Mouse (Mus musculus): ENCODE measurements around the gene Snx27. TPM values are rescaled to one million over a fixed set of nuclear protein-coding genes. Genes with fewer than 3 reads are reported as not detected.

The Snx27 gene
- polyA plus RNA-seq, 1 experiment from 2014 or later, result 37.4 TPM

DNA sequence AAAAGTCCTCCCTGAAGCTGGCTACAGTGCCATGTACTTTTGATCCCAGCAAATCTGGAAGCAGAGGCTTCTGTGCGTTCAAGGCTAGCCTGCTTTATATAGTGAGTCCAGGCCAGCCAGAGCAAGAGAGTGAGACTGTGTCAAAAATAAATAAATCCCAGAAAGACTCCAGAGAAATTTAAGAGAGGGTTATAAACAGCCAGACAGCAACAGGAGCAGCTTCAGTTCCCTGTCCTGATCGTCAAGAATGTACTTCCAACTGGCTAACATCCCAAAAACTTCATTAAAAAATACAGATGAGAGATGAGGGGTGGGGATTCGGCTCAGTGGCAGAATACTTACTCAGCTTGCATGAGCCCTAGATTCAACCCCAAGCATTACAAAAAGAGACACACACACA lies 17.4 kb downstream of the Snx27 start:
- Histone ChIP-seq H3K9ac (no peak overlapping the region), H3K27ac (peak overlapping the region; percentile 67; the same call in 1 of the 2 replicates), H3K4me1 (no peaks in the 10 kb centered on the region; the same call in 1 of the 2 replicates), H3K36me3 (no peaks in the 10 kb centered on the region), H3K4me2 (0 out of 2 replicates have a peak overlapping the region, but pooled peaks have one; percentile 1), H3K27me3 (replicated peaks) (no peaks in the 10 kb centered on the region), H3K9me3 (no peaks in the 10 kb centered on the region), H3K4me3 (replicated peaks) (no peak overlapping the region)
- WGBS, result 25% methylated on average over 3 of the region's 3 CpGs
- ATAC-seq (ENCODE audit: insufficient read depth, low FRiP score, low read depth), result peak; percentile 27; the same call in 1 of the 2 replicates

DNA sequence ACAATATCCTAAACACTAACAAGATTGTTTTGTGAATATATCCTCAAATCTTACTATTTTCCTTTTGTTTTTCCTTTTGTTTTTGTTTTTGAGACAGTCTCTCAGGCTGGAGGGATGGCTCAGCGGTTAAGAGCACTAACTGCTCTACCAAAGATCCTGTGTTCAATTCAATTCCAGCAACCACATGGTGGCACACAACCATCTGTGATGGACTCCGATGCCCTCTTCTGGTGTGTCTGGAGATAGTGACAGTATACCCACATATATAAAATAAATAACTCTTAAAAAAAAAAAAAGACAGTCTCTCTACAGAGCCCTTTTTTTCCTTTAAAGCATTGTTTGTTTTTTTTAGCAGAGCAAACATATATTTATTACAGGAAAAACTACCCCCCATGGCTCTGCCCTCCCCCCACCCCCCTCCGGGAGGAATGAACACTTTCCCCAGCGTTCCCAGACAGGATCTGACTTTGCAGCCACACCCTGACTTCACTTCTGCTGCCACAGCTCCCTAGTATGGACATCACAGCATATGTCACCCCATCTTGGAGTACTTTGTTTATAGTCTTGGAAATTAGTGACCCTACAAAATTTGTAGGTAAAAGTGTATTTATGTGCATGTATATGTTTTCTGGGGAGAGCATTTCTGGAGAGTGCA lies 18.0 kb downstream of the Snx27 start:
- H3K4me1 ChIP-seq, result no peaks in the 10 kb centered on the region; the same call in 1 of the 2 replicates
- ATAC-seq (ENCODE audit: insufficient read depth, low FRiP score, low read depth), result no peak
- WGBS, result 65% methylated on average over 4 of the region's 4 CpGs
- no peaks in the 10 kb centered on the region for H3K27me3 ChIP-seq (replicated peaks)
- no peak overlapping the region for H3K9ac ChIP-seq
- no peak overlapping the region for H3K4me2 ChIP-seq
- peaks cover 1% of the 10 kb centered on the region; the same call in 1 of the 2 replicates for H3K36me3 ChIP-seq
- H3K27ac ChIP-seq, result 0 out of 2 replicates have a peak overlapping the region, but pooled peaks have one; percentile 67
- H3K4me3 ChIP-seq (replicated peaks), result no peak overlapping the region
- H3K9me3 ChIP-seq, result no peaks in the 10 kb centered on the region

DNA sequence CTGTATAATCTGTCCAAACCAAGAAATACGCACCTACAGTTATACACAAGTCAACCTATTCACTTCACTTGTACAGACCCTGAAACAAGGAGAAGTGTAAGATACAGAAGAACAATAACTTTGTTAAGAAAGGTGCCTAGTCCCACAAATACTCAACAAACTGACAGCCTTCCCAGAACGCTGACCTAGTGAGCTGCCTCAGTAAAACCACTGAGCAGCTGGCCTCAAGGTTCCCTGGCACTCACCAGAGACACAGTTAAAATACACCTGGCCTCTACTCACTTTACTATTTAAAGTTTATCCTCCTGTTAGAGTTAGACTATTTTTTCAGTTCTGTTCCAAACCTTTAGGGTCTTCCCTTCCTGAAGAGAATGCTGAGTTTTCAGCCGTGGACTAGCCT lies 19.4 kb downstream of the Snx27 start:
- H3K4me3 ChIP-seq (replicated peaks), result no peak overlapping the region
- H3K9me3 ChIP-seq, result no peaks in the 10 kb centered on the region
- H3K4me2 ChIP-seq, result no peak overlapping the region
- no peak overlapping the region for H3K9ac ChIP-seq
- H3K4me1 ChIP-seq, result no peaks in the 10 kb centered on the region; the same call in 1 of the 2 replicates
- no peaks in the 10 kb centered on the region for H3K27me3 ChIP-seq (replicated peaks)
- 63% methylated on average over 3 of the region's 3 CpGs for WGBS
- H3K36me3 ChIP-seq, result peaks cover 11% of the 10 kb centered on the region
- H3K27ac ChIP-seq, result no peak overlapping the region
- no peak for ATAC-seq (ENCODE audit: insufficient read depth, low FRiP score, low read depth)

DNA sequence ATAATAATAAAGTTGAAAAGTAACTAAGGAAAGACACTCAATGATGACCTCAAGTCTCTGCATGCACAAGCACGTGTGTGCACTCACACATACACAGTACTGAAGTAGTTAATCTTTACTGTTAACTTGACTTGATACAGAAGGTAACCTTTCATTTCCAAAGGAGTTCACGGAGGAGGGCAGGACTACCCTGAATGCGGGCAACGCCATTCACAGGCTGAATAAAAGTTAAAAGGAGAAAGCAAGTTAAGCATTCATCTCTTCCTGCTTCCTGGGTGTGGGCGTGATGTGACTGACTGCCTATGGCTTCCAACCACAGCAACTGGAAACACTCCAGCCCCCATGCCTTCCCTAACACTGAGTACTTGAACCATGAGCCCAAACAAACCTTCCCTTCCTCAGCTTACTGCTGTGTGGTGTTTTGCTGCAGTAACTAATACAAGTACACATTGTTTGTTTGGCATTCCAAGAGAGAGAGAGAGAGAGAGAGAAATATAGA lies 22.5 kb downstream of the Snx27 start:
- no peak for ATAC-seq (ENCODE audit: insufficient read depth, low FRiP score, low read depth)
- no peaks in the 10 kb centered on the region; the same call in 1 of the 2 replicates for H3K4me1 ChIP-seq
- H3K9ac ChIP-seq, result no peak overlapping the region
- H3K9me3 ChIP-seq, result no peaks in the 10 kb centered on the region
- no peak overlapping the region for H3K4me3 ChIP-seq (replicated peaks)
- WGBS, result 68% methylated on average over 5 of the region's 5 CpGs
- no peak overlapping the region for H3K27ac ChIP-seq
- no peak overlapping the region for H3K4me2 ChIP-seq
- H3K36me3 ChIP-seq, result peaks cover 11% of the 10 kb centered on the region
- no peaks in the 10 kb centered on the region for H3K27me3 ChIP-seq (replicated peaks)

DNA sequence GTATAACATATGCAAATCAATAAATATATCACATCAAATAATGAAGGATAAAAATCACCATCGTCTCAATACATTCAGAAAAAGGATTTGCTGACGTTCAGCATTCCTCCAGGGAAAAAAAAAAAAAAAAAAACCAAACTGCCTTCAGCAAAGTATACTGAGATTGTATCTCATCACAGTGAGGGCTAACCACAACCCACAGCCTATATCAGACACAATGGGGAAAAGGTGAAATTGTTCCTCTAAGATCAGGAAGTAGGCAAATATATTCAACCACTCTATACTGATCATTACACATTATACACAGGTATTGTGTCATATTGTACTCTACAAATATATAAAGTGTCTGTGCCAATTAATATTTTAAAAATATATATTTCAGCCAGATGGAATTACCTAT lies 33.5 kb downstream of the Snx27 start:
- WGBS, result 89% methylated on average over 2 of the region's 2 CpGs
- Histone ChIP-seq H3K4me2 (no peak overlapping the region), H3K9me3 (no peaks in the 10 kb centered on the region), H3K9ac (no peak overlapping the region), H3K4me3 (replicated peaks) (no peak overlapping the region), H3K4me1 (no peaks in the 10 kb centered on the region), H3K36me3 (no peaks in the 10 kb centered on the region), H3K27ac (no peak overlapping the region), H3K27me3 (replicated peaks) (no peaks in the 10 kb centered on the region)
- ATAC-seq (ENCODE audit: insufficient read depth, low FRiP score, low read depth), result no peak

DNA sequence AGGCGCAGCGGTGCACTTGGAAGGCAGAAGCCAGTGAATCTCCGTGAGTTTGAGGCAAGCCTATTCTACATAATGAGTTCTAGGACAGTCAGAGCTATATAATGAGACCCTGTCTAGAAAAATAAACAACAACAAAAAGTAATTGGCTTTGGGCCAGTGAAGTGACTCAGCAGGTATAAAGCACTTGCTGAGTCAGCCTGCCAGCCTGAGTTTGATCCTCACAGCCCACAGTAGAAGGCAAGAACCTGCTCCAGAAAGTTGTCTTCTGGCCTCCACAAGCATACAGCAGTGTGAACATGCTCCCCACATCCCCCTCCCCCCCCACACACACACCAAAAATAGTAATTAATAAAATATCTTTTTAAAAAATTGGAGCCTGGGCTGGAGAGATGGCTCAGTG lies 45.3 kb downstream of the Snx27 start:
- Histone ChIP-seq H3K36me3 (no peaks in the 10 kb centered on the region), H3K9ac (no peak overlapping the region), H3K9me3 (no peaks in the 10 kb centered on the region), H3K4me1 (no peaks in the 10 kb centered on the region), H3K4me3 (replicated peaks) (no peak overlapping the region), H3K27ac (no peak overlapping the region), H3K27me3 (replicated peaks) (no peaks in the 10 kb centered on the region), H3K4me2 (no peak overlapping the region)
- WGBS, result 89% methylated on average over 3 of the region's 3 CpGs
- no peak for ATAC-seq (ENCODE audit: insufficient read depth, low FRiP score, low read depth)

DNA sequence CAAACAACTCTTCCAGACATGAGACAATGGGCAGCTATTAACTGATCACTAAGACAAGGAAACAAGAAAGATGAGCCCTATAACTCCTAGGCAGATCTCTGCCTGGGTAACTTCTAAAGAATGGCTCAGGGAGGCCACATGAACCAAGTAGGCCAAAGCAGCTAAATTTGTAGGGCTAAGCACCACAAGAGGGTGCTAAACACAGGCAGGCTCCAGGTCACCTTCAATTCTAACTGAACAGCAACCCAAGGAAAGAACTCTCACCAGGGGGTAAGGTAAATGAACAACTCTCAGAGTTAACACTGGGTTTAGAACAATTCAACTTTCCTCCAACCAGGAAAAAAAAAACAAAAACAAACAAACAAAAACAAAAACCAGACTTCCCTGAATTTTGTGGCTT lies 48.5 kb downstream of the Snx27 start:
- H3K4me2 ChIP-seq, result no peak overlapping the region
- ATAC-seq (ENCODE audit: insufficient read depth, low FRiP score, low read depth), result no peak

DNA sequence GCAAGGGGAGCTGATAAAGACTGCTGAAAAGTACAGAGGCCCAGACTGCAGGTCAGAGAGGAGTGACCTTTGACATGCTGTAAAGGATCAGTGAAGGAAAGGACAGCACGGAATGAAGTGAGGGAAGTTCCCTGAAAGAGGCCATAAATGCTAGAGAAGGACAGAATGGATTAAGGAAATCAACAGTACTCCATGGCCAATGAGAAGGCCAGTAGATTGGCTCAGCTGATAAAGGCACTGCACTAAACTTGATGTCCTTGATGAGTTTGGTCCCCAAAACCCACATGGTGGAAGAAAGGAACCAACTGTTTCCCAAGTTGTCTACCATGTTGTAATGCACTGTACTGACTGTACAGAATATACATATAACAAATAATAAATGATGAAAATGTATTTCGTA lies 55.8 kb downstream of the Snx27 start:
- H3K27ac ChIP-seq, result no peak overlapping the region
- H3K36me3 ChIP-seq, result peaks cover 3% of the 10 kb centered on the region
- no peak overlapping the region for H3K9ac ChIP-seq
- H3K4me1 ChIP-seq, result no peaks in the 10 kb centered on the region
- H3K27me3 ChIP-seq (replicated peaks), result no peaks in the 10 kb centered on the region
- ATAC-seq (ENCODE audit: insufficient read depth, low FRiP score, low read depth), result no peak
- no peak overlapping the region for H3K4me2 ChIP-seq
- WGBS, result 59% methylated on average over 2 of the region's 2 CpGs
- H3K4me3 ChIP-seq (replicated peaks), result no peak overlapping the region
- no peaks in the 10 kb centered on the region for H3K9me3 ChIP-seq

More for the DNA sequence above, 48.5 kb downstream of the Snx27 start:
- Histone ChIP-seq H3K4me1 (no peaks in the 10 kb centered on the region), H3K9me3 (no peaks in the 10 kb centered on the region), H3K9ac (no peak overlapping the region), H3K27ac (no peak overlapping the region), H3K36me3 (no peaks in the 10 kb centered on the region), H3K4me3 (replicated peaks) (no peak overlapping the region), H3K27me3 (replicated peaks) (no peaks in the 10 kb centered on the region)

DNA sequence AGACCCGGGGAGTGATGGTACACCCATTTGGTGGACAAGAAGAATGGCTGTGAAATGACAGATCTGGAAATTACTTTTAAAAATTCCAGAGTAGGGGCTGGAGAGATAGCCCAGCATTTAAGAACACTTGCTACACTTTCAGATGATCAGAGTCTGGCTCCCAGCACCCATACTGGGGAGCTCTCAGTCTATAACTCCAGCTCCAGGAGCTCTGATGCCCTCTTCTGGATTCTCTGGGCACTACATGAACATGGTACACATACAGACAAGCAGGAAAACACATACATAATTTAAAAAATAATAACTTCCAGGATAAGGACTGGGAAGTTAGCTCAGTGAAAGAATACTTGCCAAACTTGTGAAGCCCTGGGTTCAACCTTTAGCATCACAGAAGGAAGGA lies 75.9 kb downstream of the Snx27 start:
- Histone ChIP-seq H3K36me3 (peaks cover 25% of the 10 kb centered on the region), H3K9me3 (no peaks in the 10 kb centered on the region), H3K4me3 (replicated peaks) (no peak overlapping the region), H3K9ac (no peak overlapping the region), H3K4me1 (no peaks in the 10 kb centered on the region), H3K27me3 (replicated peaks) (no peaks in the 10 kb centered on the region), H3K4me2 (no peak overlapping the region), H3K27ac (no peak overlapping the region)
- ATAC-seq (ENCODE audit: insufficient read depth, low FRiP score, low read depth), result no peak
- WGBS, result 97% methylated on average over 1 of the region's 1 CpGs

DNA sequence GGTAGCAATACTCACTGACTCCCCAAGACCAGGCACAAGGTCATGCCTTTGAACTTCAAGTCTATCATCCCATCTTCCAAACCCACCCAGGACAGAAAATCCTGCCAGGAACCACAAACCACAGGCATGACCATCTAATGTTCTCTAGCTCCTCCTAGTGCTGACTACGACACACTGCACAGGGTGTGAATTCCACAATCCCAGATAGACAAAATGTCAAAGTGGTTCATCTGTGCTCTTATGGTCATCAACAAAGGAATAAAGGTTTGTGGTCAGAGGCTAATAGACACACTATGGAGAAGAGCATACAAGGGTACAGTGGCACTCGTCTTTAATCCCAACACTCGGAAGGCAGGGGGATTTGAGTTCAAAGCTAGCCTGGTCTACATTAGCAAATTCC lies 80.3 kb downstream of the Snx27 start:
- no peak overlapping the region for H3K9ac ChIP-seq
- WGBS, result 82% methylated on average over 3 of the region's 3 CpGs
- no peaks in the 10 kb centered on the region for H3K27me3 ChIP-seq (replicated peaks)
- H3K4me3 ChIP-seq (replicated peaks), result no peak overlapping the region
- ATAC-seq (ENCODE audit: insufficient read depth, low FRiP score, low read depth), result no peak
- peaks cover 31% of the 10 kb centered on the region for H3K36me3 ChIP-seq
- no peak overlapping the region for H3K27ac ChIP-seq
- H3K9me3 ChIP-seq, result no peaks in the 10 kb centered on the region
- H3K4me1 ChIP-seq, result no peaks in the 10 kb centered on the region
- H3K4me2 ChIP-seq, result no peak overlapping the region

DNA sequence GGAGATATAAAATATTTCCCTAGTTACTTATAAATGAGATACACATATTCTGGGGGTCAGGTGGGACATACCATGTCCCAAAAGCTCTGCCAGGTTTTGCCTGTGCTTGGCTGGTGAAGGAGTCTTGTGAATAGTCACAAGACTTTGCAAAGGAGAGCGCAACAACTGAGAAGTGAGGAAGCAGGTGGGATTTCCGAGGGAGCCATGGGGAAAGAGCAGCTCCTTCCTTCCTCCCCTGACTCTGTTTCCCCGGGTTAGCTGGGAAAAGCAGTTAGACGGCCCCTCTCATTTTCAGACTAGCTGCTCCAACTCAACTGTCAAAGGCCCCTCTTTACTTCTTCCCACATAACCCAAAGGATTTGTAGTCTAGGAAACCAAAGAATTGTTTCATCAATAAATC lies 85.4 kb downstream of the Snx27 start:
- Histone ChIP-seq H3K9ac (no peak overlapping the region), H3K36me3 (peaks cover 17% of the 10 kb centered on the region; the same call in 1 of the 2 replicates), H3K27me3 (replicated peaks) (no peaks in the 10 kb centered on the region), H3K4me3 (replicated peaks) (no peak overlapping the region), H3K9me3 (no peaks in the 10 kb centered on the region), H3K4me2 (no peak overlapping the region), H3K27ac (no peak overlapping the region), H3K4me1 (no peaks in the 10 kb centered on the region)
- whole genome bisulfite sequencing, result 72% methylated on average over 4 of the region's 4 CpGs
- no peak for ATAC-seq (ENCODE audit: insufficient read depth, low FRiP score, low read depth)

DNA sequence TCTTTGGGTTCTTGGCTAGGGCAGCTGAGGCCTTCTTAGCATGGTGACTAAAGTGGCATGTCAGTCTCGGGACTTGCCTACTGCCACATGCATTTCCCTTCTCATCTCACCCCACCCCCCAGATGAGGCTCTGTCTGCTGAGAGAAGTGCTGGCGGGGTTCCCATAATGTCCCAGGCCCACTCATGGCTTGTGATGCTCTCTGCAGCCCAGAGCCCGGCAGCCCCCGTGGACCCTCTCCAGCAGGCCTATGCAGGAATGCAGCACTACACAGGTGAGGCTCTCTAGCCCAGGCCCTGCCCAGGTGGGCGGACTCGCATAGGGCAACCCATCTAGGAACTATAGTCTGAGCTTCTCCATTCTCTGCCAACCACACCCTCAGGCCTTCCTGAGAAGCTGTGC lies 94.9 kb downstream of the Snx27 start:
- Histone ChIP-seq H3K36me3 (no peaks in the 10 kb centered on the region), H3K27me3 (replicated peaks) (no peaks in the 10 kb centered on the region), H3K9ac (no peak overlapping the region), H3K4me2 (no peak overlapping the region), H3K4me3 (replicated peaks) (no peak overlapping the region), H3K4me1 (0 out of 2 replicates have a peak, but pooled peaks cover 3% of the 10 kb centered on the region), H3K27ac (no peak overlapping the region), H3K9me3 (no peaks in the 10 kb centered on the region)
- WGBS, result 74% methylated on average over 6 of the region's 6 CpGs
- no peak for ATAC-seq (ENCODE audit: insufficient read depth, low FRiP score, low read depth)

Data from stomach, embryonic 15.5 days (tissue).